Mouse (Mus musculus) ovary, postnatal 36 days (tissue): ENCODE measurements at regions not wholly inside any gene's neighbourhood (a gene's known extent, or its start where the extent isn't known, plus 50 kb on each side); places are given as distances from the start of the nearest gene placed in this dataset.

Source experiments
- DNase-seq: peaks from one replicate; pipeline ENCODE4 v3.0.0; 2022; ENCODE audit warnings: low spot score, mixed read lengths

DNA sequence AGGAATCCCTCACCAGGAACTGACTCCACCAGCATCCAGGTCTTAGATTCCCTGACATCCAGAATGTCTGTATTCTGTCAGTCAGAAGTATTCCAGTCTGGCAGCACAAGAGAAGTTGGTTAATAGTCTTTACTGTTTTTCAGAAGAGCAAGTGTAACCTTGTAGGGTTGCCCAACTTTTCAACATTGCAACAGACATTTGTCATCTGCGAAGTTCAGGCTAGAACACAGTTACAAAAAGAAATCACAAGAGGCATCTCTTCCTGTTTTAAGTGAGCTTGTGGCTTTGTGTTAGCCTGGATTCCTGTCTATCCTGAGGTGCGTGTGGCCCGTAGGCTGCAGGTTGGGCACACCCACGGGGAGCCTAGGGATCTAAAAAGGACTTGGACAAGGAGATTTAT lies 158.0 kb upstream of the Ankrd55 start:
- no peak for DNase-seq

DNA sequence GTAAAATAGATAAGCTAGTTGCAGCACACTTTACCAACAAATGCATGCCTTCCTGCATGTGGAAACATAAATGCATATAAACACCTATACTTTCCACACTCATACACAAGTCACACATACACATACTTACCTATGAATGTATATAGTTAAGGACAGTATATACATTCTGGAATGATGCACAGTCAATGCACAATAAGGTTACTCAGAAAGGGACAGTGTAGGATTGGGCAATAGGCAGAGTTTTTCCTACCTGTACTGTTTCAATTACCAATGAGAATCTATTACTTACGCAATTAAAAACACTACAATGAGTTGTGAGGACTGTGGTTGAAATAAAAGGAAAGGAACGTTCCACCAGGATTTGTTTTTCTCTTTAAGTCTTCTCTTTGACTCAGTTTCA lies 157.5 kb upstream of the Ankrd55 start:
- DNase-seq = no peak

DNA sequence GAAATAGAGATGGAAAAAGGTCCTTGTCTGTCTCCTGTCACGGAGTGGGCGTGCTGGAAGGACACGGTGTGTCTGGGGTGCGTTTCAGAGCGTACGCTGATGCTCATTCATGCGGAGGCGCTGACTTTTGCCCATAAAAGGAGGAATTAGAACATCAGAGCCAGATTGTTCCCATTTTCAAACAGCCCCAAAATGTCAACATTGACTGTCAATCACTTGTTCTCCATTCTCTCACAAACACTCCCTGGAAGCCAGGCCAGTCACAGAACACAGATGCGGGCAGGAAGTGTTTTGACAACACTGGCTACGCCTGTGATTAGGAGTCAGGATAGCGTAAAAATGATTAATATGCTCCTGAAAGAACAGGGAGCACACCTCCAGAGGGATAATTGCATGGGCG lies 157.1 kb upstream of the Ankrd55 start:
- no peak for DNase-seq

- no peak for DNase-seq
Measured at GRCm38 (mm10) chr13:112133736-112134135, 154.5 kb upstream of the Ankrd55 start.

- DNase-seq = no peak
Measured at GRCm38 (mm10) chr13:112134701-112135100, 153.6 kb upstream of the Ankrd55 start.

DNA sequence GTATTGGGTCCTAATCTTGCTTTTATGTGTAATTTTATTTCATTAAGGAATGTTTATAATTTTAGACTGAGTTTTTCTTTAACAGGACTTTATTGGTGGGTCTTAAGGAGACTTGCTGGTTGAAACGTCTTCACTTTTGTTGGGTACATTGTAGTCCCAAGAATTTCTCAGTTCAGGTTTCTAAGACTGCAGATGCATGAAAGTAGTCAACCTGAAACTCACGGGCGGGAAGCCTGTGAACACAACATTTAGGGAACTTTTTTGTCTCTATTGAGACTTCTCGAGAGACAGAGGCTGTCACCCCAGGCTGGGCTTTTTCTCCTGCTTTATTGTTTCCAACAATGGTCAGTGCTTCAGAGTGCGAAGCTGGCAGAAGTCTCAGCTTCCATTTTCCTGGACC lies 152.5 kb upstream of the Ankrd55 start:
- DNase-seq = no peak

GRCm38 (mm10) chr13:112136850-112137249 lies 151.4 kb upstream of the Ankrd55 start:
- DNase-seq = no peak

DNA sequence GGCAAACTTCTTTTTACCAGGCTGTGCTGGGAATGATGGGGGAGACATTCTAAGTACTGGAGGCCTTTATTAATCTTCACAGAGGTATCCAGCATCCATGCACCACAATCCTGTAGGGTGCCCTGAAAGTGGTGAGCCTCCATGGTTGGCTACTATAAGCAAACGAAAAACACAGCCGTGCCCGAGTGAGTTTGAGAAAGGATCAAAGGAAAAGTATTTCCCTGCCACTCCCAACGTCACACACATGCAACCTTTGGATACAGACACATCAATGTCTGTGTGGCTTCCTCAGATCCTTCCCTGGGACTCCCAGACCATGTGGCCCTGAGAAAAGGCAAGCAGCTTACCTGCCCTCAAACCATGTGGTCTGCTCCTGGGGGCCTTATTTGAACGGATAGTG lies 147.4 kb upstream of the Ankrd55 start:
- DNase-seq = no peak

DNA sequence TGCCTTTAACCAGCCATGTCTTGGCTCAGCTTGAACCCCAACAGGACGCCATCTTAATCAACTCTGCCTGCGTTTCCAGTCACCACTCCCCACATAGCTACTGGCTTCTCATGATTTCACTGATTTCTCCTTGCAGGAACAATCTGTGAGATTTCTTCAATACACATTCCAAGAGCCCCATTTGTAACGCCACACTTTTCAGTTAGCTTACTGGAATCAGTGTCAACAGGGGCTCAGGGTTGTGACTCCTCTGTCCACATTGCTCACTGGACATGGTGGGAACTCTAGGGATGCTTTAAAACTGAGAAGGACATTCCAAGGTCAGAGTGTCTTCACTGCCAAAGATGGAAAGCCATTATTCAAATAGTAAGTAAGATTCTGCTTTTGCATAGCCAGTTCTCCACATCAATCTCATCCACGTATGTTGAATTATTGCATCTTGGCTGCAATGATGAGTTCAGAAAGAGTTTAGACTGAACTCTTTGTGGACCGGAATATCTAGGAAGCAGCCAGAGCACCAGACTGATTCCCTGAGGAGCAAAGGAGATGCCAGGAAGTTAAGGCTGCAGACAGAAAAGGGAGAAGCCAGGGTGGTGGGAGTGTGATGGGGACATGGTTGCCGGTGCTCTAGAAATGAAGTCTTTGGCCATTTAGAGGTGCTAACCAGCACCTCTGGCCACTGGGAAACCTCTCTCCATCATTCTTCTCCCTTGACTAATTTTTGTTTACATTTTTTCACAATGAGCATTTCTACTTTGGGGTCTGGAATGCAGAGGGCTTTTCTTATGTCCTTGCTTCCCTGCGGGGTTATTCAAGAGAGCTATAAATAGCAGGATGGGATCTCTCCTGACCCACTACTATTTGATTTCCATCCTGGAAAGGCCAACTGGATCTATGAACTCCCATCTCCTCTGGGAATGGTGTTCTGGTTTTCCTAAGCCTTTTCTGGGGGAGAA lies 143.6 kb upstream of the Ankrd55 start:
- DNase-seq = no peak

DNA sequence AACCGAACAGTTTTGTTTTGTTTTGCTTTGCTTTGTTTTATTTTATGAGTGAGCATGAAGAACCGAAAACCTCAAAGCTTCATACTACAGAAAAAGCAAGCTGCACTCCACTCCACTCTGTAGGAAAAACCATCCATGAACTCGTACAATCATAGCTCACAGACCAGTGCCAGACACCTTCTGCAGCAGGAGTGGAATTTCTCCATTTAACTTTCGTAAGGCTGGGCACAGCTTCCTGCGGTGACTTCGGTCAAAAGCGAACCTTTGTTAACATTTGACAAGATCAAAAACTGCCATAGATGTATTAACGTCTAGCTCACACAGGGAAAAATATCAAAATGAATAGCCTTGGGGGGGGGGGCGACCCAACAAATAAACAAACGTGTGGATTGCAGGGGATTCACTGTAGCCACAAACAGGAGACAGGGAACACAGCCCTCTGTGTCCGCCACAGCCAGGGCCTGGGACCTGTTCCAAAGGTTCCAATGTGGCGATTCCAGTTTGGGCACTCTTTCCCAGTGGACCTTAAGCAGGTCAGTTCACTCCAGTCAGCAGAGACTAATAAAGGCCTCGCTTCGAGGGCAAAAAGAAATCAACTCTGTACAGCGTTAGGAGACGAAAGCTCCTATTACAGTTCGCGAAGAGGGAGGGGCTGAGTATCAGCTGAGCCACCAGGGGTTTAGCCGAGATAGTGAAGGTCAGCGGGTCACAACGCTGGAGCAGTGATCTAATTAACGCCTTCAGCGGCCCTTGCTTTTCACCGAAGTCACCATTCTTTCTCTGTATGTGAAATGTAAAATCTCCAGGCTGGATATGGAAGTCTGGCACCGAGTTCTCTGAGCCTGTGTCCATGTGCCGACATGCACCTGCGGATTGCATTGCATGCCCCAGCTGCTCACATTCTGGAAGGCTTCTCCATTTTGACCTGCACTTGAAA lies 135.4 kb upstream of the Ankrd55 start:
- peak; percentile 34 for DNase-seq

GRCm38 (mm10) chr13:112153681-112154127 lies 134.5 kb upstream of the Ankrd55 start:
- DNase-seq = peak; percentile 23

DNA sequence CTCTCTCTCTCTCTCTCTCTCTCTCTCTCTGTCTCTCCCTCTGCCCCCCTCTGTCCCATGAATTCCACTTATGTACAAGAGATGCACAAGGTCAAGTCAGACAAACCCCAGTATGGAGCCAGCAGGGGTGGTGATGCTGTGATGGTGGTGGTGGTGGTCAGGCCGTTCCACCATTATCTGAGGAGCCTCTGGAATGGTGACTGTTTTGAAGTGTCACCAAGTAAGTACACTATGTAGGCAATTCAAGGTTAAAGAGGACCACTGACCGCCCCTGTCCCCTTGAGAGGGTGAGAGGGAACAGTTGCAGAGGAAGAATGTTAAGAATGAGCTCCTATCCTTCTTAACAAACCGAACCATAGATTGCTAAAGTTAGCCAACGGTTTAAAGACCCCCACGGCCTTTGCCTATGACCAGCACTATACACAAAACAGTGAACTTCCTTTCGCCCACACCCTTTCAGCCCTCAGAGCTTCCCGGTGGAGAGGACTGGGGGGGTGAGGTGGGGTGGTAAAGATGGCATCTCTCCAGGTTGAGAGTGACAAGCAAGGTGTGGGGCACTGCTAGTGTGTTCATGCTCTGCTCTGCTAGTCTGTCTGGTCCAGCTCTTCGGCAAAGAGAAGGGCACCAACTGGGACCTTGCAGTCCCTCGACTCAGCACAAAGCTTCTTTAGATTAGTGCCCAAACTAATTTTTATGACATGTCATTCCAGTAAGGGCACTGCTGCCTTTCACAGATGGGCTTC lies 128.7 kb upstream of the Ankrd55 start:
- no peak for DNase-seq

DNA sequence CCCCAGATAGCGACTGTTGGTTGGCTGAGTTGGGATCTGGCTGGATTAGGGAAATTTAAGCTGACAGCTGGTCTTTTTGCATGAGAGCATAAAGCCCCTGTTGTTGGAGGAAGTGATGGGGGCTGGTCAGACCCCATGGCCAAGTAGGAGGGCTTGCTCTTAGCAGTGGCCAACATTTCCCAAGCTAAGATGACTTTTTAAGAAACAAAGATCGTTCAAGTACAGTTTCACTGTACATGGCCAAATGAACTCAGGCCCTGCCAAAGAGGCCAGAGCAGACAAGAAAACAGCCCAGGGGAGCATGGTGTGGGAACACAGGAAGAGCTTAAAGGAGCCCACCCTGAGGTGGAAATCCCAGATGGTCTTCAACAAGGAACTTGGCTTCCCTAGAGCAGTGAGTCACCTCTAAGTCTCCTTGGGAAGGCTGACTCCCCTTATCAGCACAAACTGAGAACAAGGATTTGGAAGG lies 128.0 kb upstream of the Ankrd55 start:
- DNase-seq = no peak

DNA sequence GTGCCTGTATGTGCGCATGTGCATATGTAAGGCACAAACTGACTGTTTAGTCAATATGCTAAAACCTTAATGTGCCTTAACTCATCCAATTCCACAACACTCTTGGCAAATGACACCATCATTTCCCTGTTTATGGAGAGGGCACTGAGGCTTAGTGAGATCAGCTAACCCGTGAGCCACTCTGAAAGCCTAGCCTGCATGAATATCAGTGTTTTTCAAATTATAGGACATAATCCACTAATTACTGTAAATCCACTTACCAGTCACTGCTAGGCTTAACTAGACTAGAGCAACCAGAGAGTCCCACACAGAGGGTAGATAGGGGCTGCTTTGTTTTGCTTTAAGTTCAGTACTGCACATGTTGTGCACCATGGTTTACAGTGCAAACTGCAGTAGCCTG lies 127.5 kb upstream of the Ankrd55 start:
- no peak for DNase-seq

DNA sequence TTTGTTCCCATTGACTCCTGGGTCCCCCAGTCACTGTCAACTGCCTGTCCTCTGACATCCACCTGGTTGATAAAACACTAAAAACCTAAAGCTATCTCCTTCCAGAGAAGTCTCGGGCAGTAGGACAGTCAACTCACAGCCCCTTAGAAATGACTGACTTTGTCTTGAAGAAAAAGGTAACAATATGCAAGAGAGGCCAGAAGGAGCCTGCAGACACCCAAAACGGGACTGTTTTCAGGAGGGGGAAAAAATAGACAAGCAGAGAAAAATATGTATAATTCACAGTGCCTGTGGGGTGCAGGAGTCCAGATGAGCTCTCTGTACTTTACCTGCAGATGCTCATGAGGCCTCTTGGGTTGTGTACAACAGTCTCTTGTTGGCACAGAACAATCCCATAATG lies 126.4 kb upstream of the Ankrd55 start:
- DNase-seq = no peak

GRCm38 (mm10) chr13:112165921-112166320 lies 122.3 kb upstream of the Ankrd55 start:
- DNase-seq = no peak

- DNase-seq = no peak
Measured at GRCm38 (mm10) chr13:112166338-112166802, 121.9 kb upstream of the Ankrd55 start.

DNA sequence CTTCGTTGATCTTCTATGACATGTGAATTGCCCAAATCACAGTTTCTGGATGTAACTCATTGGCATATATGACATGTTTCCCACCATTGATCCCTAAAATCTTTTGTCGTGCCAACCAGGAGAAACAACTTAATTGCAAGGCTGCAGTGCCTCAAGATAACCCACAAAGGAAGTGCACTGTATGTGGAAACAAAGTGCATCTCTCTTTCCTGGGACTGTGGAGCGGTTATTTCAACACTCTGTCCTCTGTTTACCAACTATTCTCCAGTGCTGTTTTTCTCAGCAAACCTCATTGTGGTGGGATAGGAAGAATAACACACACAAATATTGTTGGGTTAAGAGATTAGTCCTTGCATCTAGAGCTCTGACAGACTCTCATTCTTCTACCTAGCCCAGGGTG lies 119.8 kb upstream of the Ankrd55 start:
- no peak for DNase-seq

GRCm38 (mm10) chr13:112170872-112171271 lies 117.4 kb upstream of the Ankrd55 start:
- DNase-seq = no peak

- no peak for DNase-seq
Measured at GRCm38 (mm10) chr13:112171940-112172715, 116.1 kb upstream of the Ankrd55 start.

- DNase-seq = no peak
Measured at GRCm38 (mm10) chr13:112173973-112174372, 114.3 kb upstream of the Ankrd55 start.
